Comparison of ENCODE assay signal across 15 mouse cellular contexts in the genomic region with DNA sequence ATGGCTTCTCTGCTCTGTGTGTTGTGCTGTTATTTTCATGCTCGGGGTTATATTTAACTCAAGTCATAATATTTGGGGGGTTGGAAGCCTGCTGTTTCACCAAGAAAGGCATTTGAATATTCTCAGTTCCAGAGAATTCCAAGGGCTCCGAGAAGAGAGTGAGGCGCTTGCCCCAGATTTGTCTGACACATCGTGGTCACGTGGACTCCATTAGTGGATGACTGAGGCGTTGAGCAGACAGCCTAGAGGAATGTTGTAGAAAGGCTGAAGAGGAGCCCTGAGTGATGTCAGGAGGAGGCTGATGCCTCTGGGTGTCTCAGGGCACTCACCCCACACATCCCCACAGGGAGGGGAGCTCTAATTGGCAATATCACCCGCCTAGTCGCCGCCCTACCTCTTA.
DNase-seq lines count a peak whose midpoint lies in the region; ATAC-seq and TF ChIP-seq lines count a peak whose summit lies in the region.
"Had no signal": no experiment of that assay in that cellular context is flagged by ENCODE, and none has a peak within 500 bp of the region (broad histone marks: within the 10 kb centered on the region; RNA-seq: fewer than 3 reads in every experiment).

No protein-coding gene starts in this region.

- TF ChIP-seq CTCF in forebrain, postnatal 0 days (IDR thresholded peaks at IDR 0.05; ENCODE audit: low read depth) = no peak
- no peak for TF ChIP-seq CTCF in left cerebral cortex, adult 2 months (IDR thresholded peaks at IDR 0.05)

- H3K27ac ChIP-seq in forebrain, postnatal 0 days (ENCODE audit: low read depth, low read length) = no peak overlapping the region
- no peak overlapping the region for H3K27ac ChIP-seq in forebrain, embryonic 12.5 days
- no peak overlapping the region for H3K27ac ChIP-seq in left cerebral cortex, adult 2 months
- H3K27ac ChIP-seq: hindbrain, embryonic 14.5 days; limb, embryonic 15.5 days; stomach, embryonic 15.5 days had no signal

- no peaks in the 10 kb centered on the region for H3K36me3 ChIP-seq in forebrain, postnatal 0 days (ENCODE audit: insufficient read depth)
- H3K36me3 ChIP-seq in forebrain, embryonic 12.5 days (replicated peaks) = no peaks in the 10 kb centered on the region
- H3K36me3 ChIP-seq: limb, embryonic 15.5 days; stomach, embryonic 15.5 days had no signal

- H3K4me2 ChIP-seq in forebrain, postnatal 0 days (ENCODE audit: low read depth) = no peak overlapping the region
- H3K4me2 ChIP-seq in forebrain, embryonic 12.5 days = no peak overlapping the region
- H3K4me2 ChIP-seq: hindbrain, embryonic 14.5 days; limb, embryonic 15.5 days; stomach, embryonic 15.5 days had no signal

- peak; percentile 47; the same call in 1 of the 2 replicates for ATAC-seq in forebrain, postnatal 0 days
- no peak for ATAC-seq in forebrain, embryonic 12.5 days (ENCODE audit: low FRiP score)

- no peak overlapping the region for H3K4me3 ChIP-seq in forebrain, postnatal 0 days (ENCODE audit: low read depth, low read length)
- H3K4me3 ChIP-seq in forebrain, embryonic 12.5 days (replicated peaks) = no peak overlapping the region
- no peak overlapping the region for H3K4me3 ChIP-seq in left cerebral cortex, adult 2 months
- H3K4me3 ChIP-seq: limb, embryonic 15.5 days; stomach, embryonic 15.5 days had no signal

- WGBS in forebrain, postnatal 0 days = 72% methylated on average over 9 of the region's 9 CpGs
- WGBS in forebrain, embryonic 12.5 days = 86% methylated on average over 9 of the region's 9 CpGs

- DNase-seq in forebrain, postnatal 0 days = peak; percentile 56
- DNase-seq in lung, postnatal 10 days = peak; percentile 47
- DNase-seq in lung, adult 18-20 months = no peak
- peak; percentile 25 to 34 for DNase-seq in left cerebral cortex, adult 2 months (ENCODE audit: extremely low spot score in 1 of 2, low spot score in 2 of 2)
- peak; percentile 36 to 64 for DNase-seq in right cerebral cortex, postnatal 36 days (ENCODE audit: low spot score in 2 of 2)
- DNase-seq in gastrocnemius, postnatal 4 days (ENCODE audit: low spot score in 2 of 2) = no peak
- DNase-seq in cerebellum, adult 18-20 months = no peak
- DNase-seq: adrenal gland, postnatal 14 days; cerebellum, postnatal 14 days; lung, adult 2 months; thymus, postnatal 25 days had no signal

- H3K27me3 ChIP-seq in forebrain, postnatal 0 days (ENCODE audit: insufficient read depth, low read length) = no peaks in the 10 kb centered on the region; the same call in 1 of the 2 replicates
- H3K27me3 ChIP-seq in forebrain, embryonic 12.5 days = peaks cover 54% of the 10 kb centered on the region

- intact Hi-C loops in left cerebral cortex, adult 2 months (cut with DNase I) = loop anchor here (10.0 kb wide), 2 partner anchors 170 to 620 kb away; no protein-coding TSS in a partner anchor

- H3K9me3 ChIP-seq in forebrain, postnatal 0 days (ENCODE audit: low read length) = no peaks in the 10 kb centered on the region
- H3K9me3 ChIP-seq in forebrain, embryonic 12.5 days = no peaks in the 10 kb centered on the region
- H3K9me3 ChIP-seq: limb, embryonic 15.5 days; stomach, embryonic 15.5 days had no signal

- H3K9ac ChIP-seq in forebrain, postnatal 0 days = no peak overlapping the region
- no peak overlapping the region for H3K9ac ChIP-seq in forebrain, embryonic 12.5 days
- H3K9ac ChIP-seq: hindbrain, embryonic 14.5 days; limb, embryonic 15.5 days; stomach, embryonic 15.5 days had no signal

- peaks cover 21% of the 10 kb centered on the region for H3K4me1 ChIP-seq in forebrain, postnatal 0 days (ENCODE audit: insufficient read depth)
- peaks cover 22% of the 10 kb centered on the region for H3K4me1 ChIP-seq in forebrain, embryonic 12.5 days

Comparison
In these comparisons a context has a peak if more than half of its experiments do, and no peak if none do; other contexts are left out.
1. DNase-seq: peak in forebrain, postnatal 0 days (single experiment), lung, postnatal 10 days (single experiment), left cerebral cortex, adult 2 months (2 of 2) and right cerebral cortex, postnatal 36 days (2 of 2); none in lung, adult 18-20 months (0 of 2), gastrocnemius, postnatal 4 days (0 of 2) and cerebellum, adult 18-20 months (0 of 2).